Mouse (Mus musculus) lung, embryonic 14.5 days (tissue): ENCODE measurements at regions not wholly inside any gene's neighbourhood (a gene's known extent, or its start where the extent isn't known, plus 50 kb on each side); places are given as distances from the start of the nearest gene placed in this dataset.

Source experiments
- ATAC-seq: fragments of 200-750 bp; cut with Nextera tagmentation; 2 replicates; pipeline ENCODE4 v1.8.0; 2017; ENCODE audit warnings: mild to moderate bottlenecking, moderate TSS enrichment, moderate library complexity; ENCODE audit not compliant: insufficient read depth
- DNase-seq: peaks from one replicate; pipeline ENCODE4 v3.0.0-alpha.2; 2015
- H3K27ac ChIP-seq: fragments of 300-500 bp; sonication (generic); 2 replicates; pipeline ENCODE4 v1.5.1; 2014; ENCODE audit warnings: low read depth, mild to moderate bottlenecking, moderate library complexity
- H3K27me3 ChIP-seq: fragments of 300-500 bp; sonication (generic); 2 replicates; pipeline ENCODE4 v1.6.1; 2014; ENCODE audit warnings: low read length, control low read depth; ENCODE audit not compliant: insufficient read depth
- H3K36me3 ChIP-seq: fragments of 300-500 bp; sonication (generic); 2 replicates; pipeline ENCODE4 v1.6.1; 2014; ENCODE audit warnings: control low read depth; ENCODE audit not compliant: insufficient read depth
- H3K4me1 ChIP-seq: fragments of 300-500 bp; sonication (generic); 2 replicates; pipeline ENCODE4 v1.6.1; 2014; ENCODE audit warnings: antibody characterized with exemption, control low read depth; ENCODE audit not compliant: insufficient read depth
- H3K4me2 ChIP-seq: fragments of 300-500 bp; sonication (generic); 2 replicates; pipeline ENCODE4 v1.6.1; 2014; ENCODE audit warnings: mild to moderate bottlenecking
- H3K4me3 ChIP-seq: fragments of 300-500 bp; sonication (generic); 2 replicates; pipeline ENCODE4 v1.5.1; 2014; ENCODE audit warnings: low read depth, low read length
- H3K9ac ChIP-seq: fragments of 300-500 bp; sonication (generic); 2 replicates; pipeline ENCODE4 v1.6.1; 2014
- H3K9me3 ChIP-seq: fragments of 300-500 bp; sonication (generic); 2 replicates; pipeline ENCODE4 v1.6.1; 2016; ENCODE audit warnings: low read depth, low read length, control low read depth
- CTCF ChIP-seq: IDR thresholded peaks from 2 replicates; pipeline ENCODE4 v1.5.1; 2016; ENCODE audit warnings: antibody characterized with exemption, low read depth
- WGBS: fragments of 180-500 bp; shearing (Covaris S2); extraction: QIAGEN DNeasy Blood & Tissue Kit; methylation state at CpG from one replicate; pipeline ENCODE4 v1.1.7; 2014; 5-methylcytosine and 5-hydroxymethylcytosine counted together

- DNase-seq = no peak
- H3K9ac ChIP-seq = no peak overlapping the region
- H3K27ac ChIP-seq = no peak overlapping the region
- no peaks in the 10 kb centered on the region for H3K36me3 ChIP-seq
- no peak for TF ChIP-seq CTCF
- no peak overlapping the region for H3K4me2 ChIP-seq
- H3K9me3 ChIP-seq = no peaks in the 10 kb centered on the region
- no peaks in the 10 kb centered on the region for H3K27me3 ChIP-seq
- 38% methylated on average over 1 of the region's 1 CpGs for WGBS
- ATAC-seq = no peak
- no peak overlapping the region for H3K4me3 ChIP-seq
- no peaks in the 10 kb centered on the region for H3K4me1 ChIP-seq
Measured at GRCm38 (mm10) chr15:5475389-5475995, 231.5 kb upstream of the Ptger4 start.

- WGBS = 51% methylated on average over 3 of the region's 3 CpGs
- Histone ChIP-seq H3K27me3 (no peaks in the 10 kb centered on the region), H3K4me1 (no peaks in the 10 kb centered on the region), H3K9me3 (no peaks in the 10 kb centered on the region), H3K36me3 (no peaks in the 10 kb centered on the region), H3K27ac (no peak overlapping the region), H3K4me3 (no peak overlapping the region), H3K9ac (no peak overlapping the region), H3K4me2 (no peak overlapping the region)
- peak; percentile 27 for DNase-seq
- TF ChIP-seq CTCF = no peak
- peak; percentile 62; the same call in 1 of the 2 replicates for ATAC-seq
Measured at GRCm38 (mm10) chr15:5493286-5493685, 249.3 kb upstream of the Ptger4 start.

GRCm38 (mm10) chr15:5495187-5495849 is 251.3 kb upstream of the Ptger4 start:
- H3K4me1 ChIP-seq = no peaks in the 10 kb centered on the region

GRCm38 (mm10) chr15:5495954-5496353 is 252.0 kb upstream of the Ptger4 start:
- TF ChIP-seq CTCF = no peak
- no peak overlapping the region for H3K4me2 ChIP-seq
- no peaks in the 10 kb centered on the region for H3K36me3 ChIP-seq
- WGBS = 78% methylated on average over 2 of the region's 2 CpGs
- H3K9ac ChIP-seq = no peak overlapping the region
- no peaks in the 10 kb centered on the region for H3K9me3 ChIP-seq
- no peak for DNase-seq
- no peak for ATAC-seq
- no peaks in the 10 kb centered on the region for H3K27me3 ChIP-seq
- no peak overlapping the region for H3K4me3 ChIP-seq
- H3K27ac ChIP-seq = no peak overlapping the region
- no peaks in the 10 kb centered on the region for H3K4me1 ChIP-seq

More at GRCm38 (mm10) chr15:5495187-5495849, 251.3 kb upstream of the Ptger4 start:
- Histone ChIP-seq H3K4me2 (no peak overlapping the region), H3K27ac (no peak overlapping the region), H3K9ac (no peak overlapping the region), H3K27me3 (no peaks in the 10 kb centered on the region), H3K9me3 (no peaks in the 10 kb centered on the region), H3K4me3 (no peak overlapping the region), H3K36me3 (no peaks in the 10 kb centered on the region)
- DNase-seq (peak; percentile 17), ATAC-seq (no peak)
- WGBS = 57% methylated on average over 8 of the region's 8 CpGs
- no peak for TF ChIP-seq CTCF

- Histone ChIP-seq H3K4me1 (no peaks in the 10 kb centered on the region), H3K9ac (no peak overlapping the region), H3K27ac (no peak overlapping the region), H3K36me3 (no peaks in the 10 kb centered on the region), H3K9me3 (no peaks in the 10 kb centered on the region), H3K4me3 (no peak overlapping the region), H3K4me2 (no peak overlapping the region), H3K27me3 (no peaks in the 10 kb centered on the region)
- 79% methylated on average over 3 of the region's 3 CpGs for WGBS
- ATAC-seq (no peak), DNase-seq (no peak)
- no peak for TF ChIP-seq CTCF
Measured at GRCm38 (mm10) chr15:5504502-5504901, 260.5 kb upstream of the Ptger4 start.

- DNase-seq (no peak), ATAC-seq (no peak)
- WGBS = 44% methylated on average over 5 of the region's 5 CpGs
- no peak overlapping the region for H3K4me3 ChIP-seq
- no peak for TF ChIP-seq CTCF
- H3K4me2 ChIP-seq = no peak overlapping the region
- H3K27ac ChIP-seq = no peak overlapping the region
- H3K27me3 ChIP-seq = no peaks in the 10 kb centered on the region
- no peaks in the 10 kb centered on the region for H3K4me1 ChIP-seq
- H3K36me3 ChIP-seq = no peaks in the 10 kb centered on the region
- H3K9me3 ChIP-seq = no peaks in the 10 kb centered on the region
- no peak overlapping the region for H3K9ac ChIP-seq
Measured at GRCm38 (mm10) chr15:5506848-5507544, 263.0 kb upstream of the Ptger4 start.

GRCm38 (mm10) chr15:5507545-5507913 is 263.5 kb upstream of the Ptger4 start:
- Histone ChIP-seq H3K36me3 (no peaks in the 10 kb centered on the region), H3K27me3 (no peaks in the 10 kb centered on the region), H3K9me3 (no peaks in the 10 kb centered on the region), H3K4me2 (no peak overlapping the region), H3K4me3 (no peak overlapping the region), H3K27ac (no peak overlapping the region), H3K9ac (no peak overlapping the region), H3K4me1 (no peaks in the 10 kb centered on the region)
- 58% methylated on average over 3 of the region's 3 CpGs for WGBS
- ATAC-seq (no peak), DNase-seq (no peak)
- TF ChIP-seq CTCF = no peak
